Mouse (Mus musculus) thymus, adult 2 months (tissue): ENCODE measurements at regions not wholly inside any gene's neighbourhood (a gene's known extent, or its start where the extent isn't known, plus 50 kb on each side); places are given as distances from the start of the nearest gene placed in this dataset.

Experiments
- DNase-seq: peaks from one replicate; pipeline ENCODE4 v3.0.0; 2021
- H3K27ac ChIP-seq: fragments of 200-500 bp; 2 replicates; pipeline ENCODE4 v1.5.1; 2012; ENCODE audit warnings: low read length, control low read depth; ENCODE audit not compliant: control insufficient read depth, insufficient read depth
- H3K27me3 ChIP-seq: fragments of 200-500 bp; 2 replicates; pipeline ENCODE4 v1.6.1; 2012; ENCODE audit warnings: mild to moderate bottlenecking, low read length, moderate library complexity, mixed read lengths; ENCODE audit not compliant: control insufficient read depth, insufficient read depth
- H3K36me3 ChIP-seq: fragments of 200-500 bp; 2 replicates; pipeline ENCODE4 v1.6.1; 2012; ENCODE audit warnings: mild to moderate bottlenecking, low read length, moderate library complexity; ENCODE audit not compliant: control insufficient read depth, insufficient read depth
- H3K4me1 ChIP-seq: fragments of 200-500 bp; replicated peaks from 2 replicates; pipeline ENCODE4 v1.6.1; 2012; ENCODE audit warnings: low read length; ENCODE audit not compliant: control insufficient read depth, insufficient read depth
- H3K4me3 ChIP-seq: fragments of 200-500 bp; 2 replicates; pipeline ENCODE4 v1.5.1; 2012; ENCODE audit warnings: mild to moderate bottlenecking, low read length, control low read depth, moderate library complexity; ENCODE audit not compliant: control insufficient read depth, insufficient read depth
- CTCF ChIP-seq: fragments of 200-500 bp; IDR thresholded peaks from 2 replicates; pipeline ENCODE4 v1.5.1; 2012; ENCODE audit warnings: mild to moderate bottlenecking, control low read depth, low read length, moderate library complexity, borderline replicate concordance; ENCODE audit not compliant: control insufficient read depth, poor library complexity, insufficient read depth; ENCODE audit errors: extremely low read depth
- POLR2A ChIP-seq: fragments of 200-500 bp; IDR thresholded peaks from 2 replicates; pipeline ENCODE4 v1.6.1; 2012; ENCODE audit warnings: mild to moderate bottlenecking, low read length, control low read depth, moderate library complexity; ENCODE audit not compliant: control insufficient read depth, poor library complexity, insufficient read depth; ENCODE audit errors: extremely low read depth
- WGBS: fragments of 180-500 bp; shearing (Covaris S2); methylation state at CpG from one replicate; pipeline ENCODE4 v1.1.7; 2018; 5-methylcytosine and 5-hydroxymethylcytosine counted together

DNA sequence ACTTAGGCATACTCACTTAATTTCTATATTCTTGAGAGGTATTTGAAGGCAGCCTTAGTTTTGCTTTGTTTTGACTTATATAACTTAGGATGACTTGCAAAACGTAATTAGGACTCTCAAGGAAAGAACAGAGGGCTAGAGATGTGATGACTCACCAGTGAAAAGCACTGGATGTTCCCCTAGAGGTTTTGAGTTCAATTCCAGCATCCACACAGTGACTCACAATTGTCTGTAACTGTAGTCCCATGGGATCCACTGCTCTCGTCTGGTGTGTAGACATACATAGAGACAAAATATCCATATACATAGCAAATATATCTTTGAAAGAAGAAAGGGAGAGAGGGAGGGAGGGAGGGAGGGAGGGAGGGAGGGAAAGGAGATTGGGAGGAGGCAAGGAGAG lies 282.7 kb upstream of the 4930452B06Rik start:
- TF ChIP-seq CTCF (no peak), POLR2A (no peak)
- no peak overlapping the region for H3K4me3 ChIP-seq
- 51% methylated on average over 2 of the region's 2 CpGs for WGBS

DNA sequence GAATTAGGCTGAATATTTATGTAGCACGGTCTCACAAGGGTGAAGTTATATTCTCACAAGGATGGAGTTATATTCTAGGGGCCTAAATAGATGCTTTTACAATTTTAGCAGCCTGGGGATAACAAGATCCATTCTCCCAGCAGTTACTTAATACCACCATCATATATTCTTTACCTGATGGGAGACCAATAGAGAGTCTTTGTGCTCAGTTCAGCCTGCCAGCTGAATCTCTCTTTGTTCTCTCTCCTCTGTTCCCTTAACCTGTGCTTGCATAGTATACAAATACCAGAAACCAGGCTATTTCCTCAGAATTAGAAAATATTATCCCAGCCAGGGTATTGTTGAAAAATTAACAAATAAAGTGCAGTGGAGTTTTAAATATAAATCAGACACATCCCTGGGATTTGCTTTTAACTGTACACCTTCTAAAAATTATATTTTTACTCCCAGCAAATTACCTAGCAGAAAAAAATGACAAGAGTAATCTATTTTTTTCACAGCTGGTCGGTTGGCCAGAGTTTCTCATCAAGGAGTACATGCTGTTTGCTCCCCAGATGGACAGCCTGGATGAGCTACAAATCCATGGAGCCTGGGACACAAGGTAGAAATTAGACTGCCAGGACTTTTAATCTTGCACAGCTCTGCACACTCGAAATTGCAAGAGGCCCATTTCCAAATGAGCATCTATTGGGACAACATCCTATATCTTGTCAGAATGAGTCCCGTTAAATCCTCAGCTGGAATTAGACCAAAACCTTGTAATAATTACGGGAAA lies 281.0 kb upstream of the 4930452B06Rik start:
- WGBS: 83% methylated on average over 5 of the region's 5 CpGs
- DNase-seq: no peak
- Histone ChIP-seq H3K27me3 (no peaks in the 10 kb centered on the region), H3K36me3 (no peaks in the 10 kb centered on the region), H3K4me3 (no peak overlapping the region), H3K27ac (no peak overlapping the region), H3K4me1 (no peaks in the 10 kb centered on the region)
- TF ChIP-seq POLR2A (no peak), CTCF (no peak)

More for the DNA sequence above, 282.7 kb upstream of the 4930452B06Rik start:
- no peak for DNase-seq
- H3K27me3 ChIP-seq: no peaks in the 10 kb centered on the region
- H3K36me3 ChIP-seq: no peaks in the 10 kb centered on the region
- H3K4me1 ChIP-seq: no peaks in the 10 kb centered on the region
- H3K27ac ChIP-seq: no peak overlapping the region

DNA sequence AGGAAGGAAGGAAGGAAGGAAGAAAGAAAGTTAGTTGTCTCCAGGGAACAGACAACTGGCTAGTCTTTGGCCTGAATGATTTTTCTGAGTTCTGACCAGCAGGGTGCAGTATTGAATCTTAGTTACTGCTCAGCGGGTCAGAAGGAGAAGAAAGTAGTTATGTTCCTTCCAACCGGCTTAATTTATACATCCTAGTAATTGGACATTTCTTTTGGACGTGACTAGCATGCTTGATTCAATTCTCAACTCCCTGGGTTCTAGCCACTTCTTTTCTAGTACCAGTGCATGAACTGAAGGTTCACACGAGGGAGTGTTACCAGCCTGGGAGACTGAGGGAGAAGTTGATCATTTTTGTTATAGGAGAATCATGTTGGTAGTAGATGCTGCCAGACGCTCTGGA lies 269.1 kb upstream of the 4930452B06Rik start:
- peak; percentile 11 for DNase-seq
- WGBS: 32% methylated on average over 5 of the region's 5 CpGs
- no peaks in the 10 kb centered on the region for H3K27me3 ChIP-seq
- no peak overlapping the region for H3K4me3 ChIP-seq
- H3K4me1 ChIP-seq: no peaks in the 10 kb centered on the region
- TF ChIP-seq POLR2A: no peak
- no peak for TF ChIP-seq CTCF
- no peaks in the 10 kb centered on the region for H3K36me3 ChIP-seq
- no peak overlapping the region for H3K27ac ChIP-seq
